Mouse (Mus musculus): ENCODE data around the gene Sec14l1.
A peak's percentile ranks its signal among the peaks of the same experiment; 100 is the strongest.

Sec14l1 gene

GRCm38 (mm10) chr11:117129473-117129872 lies 14.5 kb downstream of the Sec14l1 start:
- DNase-seq (ENCODE audit: low spot score in 2 of 2): no peak

- DNase-seq (ENCODE audit: low spot score in 2 of 2): no peak
Observed at GRCm38 (mm10) chr11:117130068-117130467, 15.1 kb downstream of the Sec14l1 start.

- DNase-seq (ENCODE audit: low spot score in 2 of 2): no peak
Observed at GRCm38 (mm10) chr11:117130888-117131287, 15.9 kb downstream of the Sec14l1 start.

- DNase-seq (ENCODE audit: low spot score in 2 of 2): no peak
Observed at GRCm38 (mm10) chr11:117131450-117131849, 16.5 kb downstream of the Sec14l1 start.

- DNase-seq (ENCODE audit: low spot score in 2 of 2): no peak
Observed at GRCm38 (mm10) chr11:117134776-117135387, 19.9 kb downstream of the Sec14l1 start.

- DNase-seq (ENCODE audit: low spot score in 2 of 2): no peak
Observed at GRCm38 (mm10) chr11:117135457-117136290, 20.7 kb downstream of the Sec14l1 start.

- DNase-seq (ENCODE audit: low spot score in 2 of 2): no peak
Observed at GRCm38 (mm10) chr11:117136880-117137279, 21.9 kb downstream of the Sec14l1 start.

GRCm38 (mm10) chr11:117138213-117138761 lies 23.3 kb downstream of the Sec14l1 start:
- DNase-seq (ENCODE audit: low spot score in 2 of 2): no peak

GRCm38 (mm10) chr11:117138795-117139463 lies 24.0 kb downstream of the Sec14l1 start:
- no peak for DNase-seq (ENCODE audit: low spot score in 2 of 2)

- DNase-seq (ENCODE audit: low spot score in 2 of 2): no peak
Observed at GRCm38 (mm10) chr11:117141376-117142001, 26.5 kb downstream of the Sec14l1 start.

- no peak for DNase-seq (ENCODE audit: low spot score in 2 of 2)
Observed at GRCm38 (mm10) chr11:117142507-117142906, 27.5 kb downstream of the Sec14l1 start.

GRCm38 (mm10) chr11:117145451-117146117 lies 30.6 kb downstream of the Sec14l1 start:
- DNase-seq (ENCODE audit: low spot score in 2 of 2): no peak

- no peak for DNase-seq (ENCODE audit: low spot score in 2 of 2)
Observed at GRCm38 (mm10) chr11:117146118-117146506, 31.1 kb downstream of the Sec14l1 start.

GRCm38 (mm10) chr11:117146776-117147536 lies 32.0 kb downstream of the Sec14l1 start:
- DNase-seq (ENCODE audit: low spot score in 2 of 2): no peak

GRCm38 (mm10) chr11:117148893-117149685 lies 34.1 kb downstream of the Sec14l1 start:
- no peak for DNase-seq (ENCODE audit: low spot score in 2 of 2)

- DNase-seq (ENCODE audit: low spot score in 2 of 2): peak; percentile 18 to 28
Observed at GRCm38 (mm10) chr11:117150467-117150966, 35.5 kb downstream of the Sec14l1 start.

GRCm38 (mm10) chr11:117151461-117151860 lies 36.5 kb downstream of the Sec14l1 start:
- DNase-seq (ENCODE audit: low spot score in 2 of 2): no peak

- no peak for DNase-seq (ENCODE audit: low spot score in 2 of 2)
Observed at GRCm38 (mm10) chr11:117152541-117152940, 37.6 kb downstream of the Sec14l1 start.

- DNase-seq (ENCODE audit: low spot score in 2 of 2): no peak
Observed at GRCm38 (mm10) chr11:117153553-117153952, 38.6 kb downstream of the Sec14l1 start.
